Mouse (Mus musculus): ENCODE data around the gene Osbpl5.
"Not testable (repeated sequence)": the region's sequence is repeated elsewhere in the genome, so short reads cannot be mapped to it uniquely, and the experiment has no call there.

Osbpl5 gene

DNA sequence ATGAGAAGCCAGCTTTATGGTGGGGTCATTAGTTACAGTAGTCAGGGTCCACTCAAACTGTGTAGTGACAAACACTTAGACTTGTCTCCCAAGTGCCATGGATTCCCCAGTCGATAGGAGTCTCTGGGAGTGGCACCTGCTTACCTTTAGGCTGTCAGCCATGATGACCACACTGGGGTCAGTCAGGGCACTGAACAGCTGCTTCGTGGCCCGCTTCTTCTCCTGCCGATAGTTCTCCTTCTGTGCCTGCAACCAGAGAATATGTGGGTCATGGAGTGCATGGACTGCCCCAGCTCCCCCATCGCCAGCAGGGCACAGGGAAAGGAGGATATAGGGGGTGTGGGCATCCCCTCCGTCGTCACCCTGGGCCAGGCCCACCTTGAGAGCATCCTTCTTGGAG is 47.4 kb downstream of the Osbpl5 start:
- DNase-seq (ENCODE audit: low read depth, low spot score), result no peak

GRCm38 (mm10) chr7:143706697-143707438 is 49.9 kb downstream of the Osbpl5 start:
- DNase-seq (ENCODE audit: low read depth, low spot score), result peak; percentile 86

- peak; percentile 29 for DNase-seq (ENCODE audit: low read depth, low spot score)
Observed at GRCm38 (mm10) chr7:143696140-143696539, 60.6 kb downstream of the Osbpl5 start.

GRCm38 (mm10) chr7:143694550-143694949 is 62.2 kb downstream of the Osbpl5 start:
- DNase-seq (ENCODE audit: low read depth, low spot score), result no peak

DNA sequence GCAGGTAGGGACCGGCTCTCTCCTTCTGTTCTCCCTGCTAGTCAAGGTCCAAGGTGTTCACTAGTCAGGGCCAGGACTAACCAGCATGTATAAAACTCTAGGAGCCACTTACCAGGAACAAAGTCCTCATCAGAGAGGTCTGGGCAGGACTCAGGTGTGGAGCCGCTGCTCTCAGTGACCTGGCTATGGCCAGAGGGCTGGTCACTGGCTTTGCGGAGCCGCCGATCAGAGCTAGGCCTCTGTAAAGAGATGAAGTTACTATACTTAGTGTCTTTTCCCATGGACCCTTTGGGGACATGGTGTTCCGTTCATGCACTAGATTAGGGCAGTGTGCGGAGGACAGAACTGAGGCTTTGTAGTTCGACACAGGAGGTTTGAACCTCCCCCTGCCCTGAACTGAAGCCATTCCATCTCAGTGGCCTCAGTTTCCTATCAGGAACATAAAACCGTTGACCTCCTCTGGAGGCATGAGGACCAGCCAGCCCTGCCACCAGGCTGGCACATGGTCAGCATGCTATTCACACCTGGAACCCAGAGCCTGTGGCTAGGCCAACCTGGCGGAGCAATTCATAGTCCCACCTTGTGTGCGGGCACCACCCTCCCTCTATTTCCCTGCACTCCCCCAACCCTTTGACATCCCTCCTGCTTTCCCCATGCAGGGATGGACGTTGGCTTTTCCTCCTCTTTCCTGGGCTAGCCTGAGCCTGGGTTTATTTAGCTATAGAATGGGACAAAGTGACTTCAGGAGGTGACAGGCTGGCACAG is 63.9 kb downstream of the Osbpl5 start:
- DNase-seq (ENCODE audit: low read depth, low spot score), result no peak

- DNase-seq (ENCODE audit: low read depth, low spot score), result no peak
Observed at GRCm38 (mm10) chr7:143691909-143692308, 64.9 kb downstream of the Osbpl5 start.

DNA sequence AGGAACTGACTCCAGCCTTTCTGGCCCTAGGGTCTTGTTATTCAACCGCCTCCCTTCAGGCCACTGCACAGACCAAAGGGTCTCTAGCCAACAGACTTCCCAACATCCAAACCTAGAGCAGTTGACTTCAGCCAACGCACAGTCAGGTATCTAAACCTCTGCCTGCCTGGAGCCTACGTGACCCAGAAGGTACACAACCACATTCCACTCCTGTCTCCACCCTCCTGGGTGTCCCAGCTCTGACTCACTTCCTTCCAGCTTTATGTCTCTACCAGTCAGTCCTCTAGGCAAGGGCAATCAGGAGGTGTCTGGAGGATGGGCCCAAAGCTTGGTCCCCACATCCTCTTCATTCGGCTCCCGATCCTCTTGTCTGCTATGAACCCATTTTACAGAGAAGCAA is 65.6 kb downstream of the Osbpl5 start:
- no peak for DNase-seq (ENCODE audit: low read depth, low spot score)

DNA sequence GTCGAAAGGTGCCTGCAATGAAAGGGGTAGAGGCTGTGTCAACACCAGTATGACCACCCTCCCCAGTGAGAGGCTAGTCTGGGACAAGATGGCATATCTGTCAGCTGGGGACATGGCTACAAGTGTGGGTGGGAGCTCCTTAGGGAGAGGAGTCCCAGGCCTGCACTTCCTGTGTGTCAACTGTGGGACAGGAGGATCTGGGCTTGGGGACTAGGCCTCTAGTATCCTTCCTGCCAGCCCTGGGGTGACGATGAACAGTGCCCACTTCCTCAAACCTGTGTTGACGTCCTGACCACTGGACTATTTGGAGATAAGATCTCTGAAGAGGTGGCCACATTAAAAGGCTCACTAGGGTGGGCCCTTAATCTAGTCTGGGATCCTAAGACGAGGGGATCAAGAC is 66.8 kb downstream of the Osbpl5 start:
- DNase-seq (ENCODE audit: low read depth, low spot score), result no peak

- DNase-seq (ENCODE audit: low read depth, low spot score), result no peak
Observed at GRCm38 (mm10) chr7:143689481-143689880, 67.3 kb downstream of the Osbpl5 start.

DNA sequence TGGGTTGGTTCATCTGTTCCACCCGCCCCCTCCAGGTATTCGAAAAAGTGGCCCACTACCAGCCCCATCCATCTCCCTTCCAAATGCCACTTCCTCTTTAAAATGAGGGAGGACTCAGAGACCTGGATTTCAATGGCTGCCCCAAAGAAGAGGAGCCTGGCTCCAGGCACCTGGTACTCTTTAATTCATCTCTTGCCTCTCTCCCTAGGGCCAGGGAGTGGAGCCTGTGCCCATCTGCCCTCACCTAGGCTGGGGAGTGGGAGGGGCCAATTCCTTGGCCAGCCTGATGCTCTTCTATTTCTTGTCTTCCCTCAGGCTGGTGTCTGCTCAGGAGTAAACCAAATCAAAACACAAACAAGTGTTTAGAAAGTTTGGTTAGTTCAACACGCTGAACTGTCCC is 70.1 kb downstream of the Osbpl5 start:
- not testable (repeated sequence) for DNase-seq (ENCODE audit: low read depth, low spot score)

DNA sequence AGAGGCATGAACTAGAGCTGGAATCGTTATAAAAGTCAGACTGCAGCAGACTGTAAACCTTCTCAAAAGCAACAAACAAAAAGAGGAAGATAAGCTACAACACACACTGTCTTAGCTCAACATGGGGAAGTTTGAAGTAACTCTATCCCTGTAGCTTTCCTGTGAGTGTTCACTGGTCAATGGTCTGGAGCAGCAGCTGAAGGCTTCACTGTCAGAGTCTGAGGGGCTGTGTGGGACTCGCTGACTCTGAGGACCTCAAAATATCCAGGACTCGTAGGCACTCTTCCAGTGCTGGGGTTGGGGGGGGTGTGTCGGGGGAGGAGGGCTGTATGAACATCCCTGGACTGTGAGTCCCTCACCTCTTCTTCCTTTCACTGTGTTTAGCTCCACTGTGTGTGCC is 70.6 kb downstream of the Osbpl5 start:
- DNase-seq (ENCODE audit: low read depth, low spot score), result not testable (repeated sequence)

DNA sequence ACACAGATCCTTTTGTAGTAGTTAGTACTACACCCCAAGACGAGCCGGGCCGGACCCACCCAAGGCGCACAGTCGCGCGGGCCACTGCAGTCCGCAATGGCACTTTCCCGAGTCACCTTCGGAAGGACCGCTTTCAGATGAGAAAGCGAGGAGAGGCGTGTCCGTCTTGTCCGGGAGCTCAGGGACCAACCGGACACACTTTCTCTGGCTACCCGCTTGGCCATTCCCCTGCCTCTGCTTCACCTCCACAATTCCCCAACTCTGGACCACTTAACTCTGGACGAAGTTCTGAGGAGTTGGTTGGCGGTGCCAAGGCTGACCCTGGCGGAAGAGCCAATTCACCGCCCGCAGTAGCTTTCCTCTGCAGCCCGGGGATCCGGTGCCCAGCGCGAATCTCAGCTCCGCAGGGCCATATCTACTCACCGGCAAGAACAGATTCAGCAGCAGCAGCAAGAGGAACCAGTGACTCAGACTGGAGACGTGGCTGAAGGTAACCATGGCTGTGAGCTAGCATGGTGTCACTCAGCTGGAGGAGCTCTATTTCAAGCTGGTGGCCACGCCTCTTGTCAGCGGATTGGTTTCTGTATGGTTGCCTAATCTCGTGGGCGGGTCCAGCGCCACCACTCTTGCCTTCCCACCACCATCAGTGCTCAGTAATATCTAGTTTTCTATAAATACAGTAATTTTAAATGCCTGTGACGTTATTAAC is 71.3 kb downstream of the Osbpl5 start, which contains the start of gene Tnfrsf23:
Gene Tnfrsf23 (minus strand): TSS at position 514 of the 709 bp plus-strand sequence.
- peak; percentile 58 for DNase-seq (ENCODE audit: low read depth, low spot score)

GRCm38 (mm10) chr7:143684569-143684968 is 72.2 kb downstream of the Osbpl5 start:
- DNase-seq (ENCODE audit: low read depth, low spot score), result not testable (repeated sequence)

DNA sequence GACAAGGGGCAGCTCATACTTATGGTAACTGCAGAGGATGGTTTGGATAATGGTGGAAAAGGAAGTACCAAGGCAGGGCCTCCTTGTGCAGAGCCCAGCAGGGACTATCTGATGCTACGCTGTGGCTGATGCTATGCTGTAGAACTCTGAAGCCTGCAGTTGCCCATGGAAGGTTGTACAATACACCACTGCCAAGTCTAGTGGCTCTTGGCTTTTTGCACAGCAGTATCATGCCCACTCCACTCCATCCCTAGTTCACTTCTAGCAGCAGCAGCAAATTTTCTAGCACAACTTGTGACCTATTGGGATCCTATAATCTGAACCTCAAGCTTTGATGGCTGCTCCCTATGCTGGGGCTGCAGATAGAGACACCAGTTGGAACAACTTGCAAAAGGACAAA is 75.2 kb downstream of the Osbpl5 start:
- DNase-seq (ENCODE audit: low read depth, low spot score), result no peak

DNA sequence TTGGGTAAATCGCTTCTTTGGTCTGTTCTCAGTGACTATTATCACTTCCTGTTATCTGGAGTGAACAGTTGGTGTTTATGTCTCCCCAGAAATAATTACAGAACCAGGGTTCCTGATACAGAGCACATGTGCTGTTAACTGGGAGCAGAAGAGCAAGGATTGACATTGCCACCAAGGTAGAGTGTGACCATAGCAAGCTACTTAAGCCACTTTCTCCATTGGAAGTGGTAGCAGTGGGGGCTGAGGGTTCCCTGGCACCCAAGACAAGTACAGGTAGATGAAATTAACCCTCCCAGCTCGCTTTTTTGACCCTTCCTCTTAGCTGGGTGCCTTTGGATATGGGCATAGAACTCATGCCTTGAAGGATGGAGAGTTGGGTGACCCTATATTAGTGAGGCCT is 75.9 kb downstream of the Osbpl5 start:
- not testable (repeated sequence) for DNase-seq (ENCODE audit: low read depth, low spot score)

DNA sequence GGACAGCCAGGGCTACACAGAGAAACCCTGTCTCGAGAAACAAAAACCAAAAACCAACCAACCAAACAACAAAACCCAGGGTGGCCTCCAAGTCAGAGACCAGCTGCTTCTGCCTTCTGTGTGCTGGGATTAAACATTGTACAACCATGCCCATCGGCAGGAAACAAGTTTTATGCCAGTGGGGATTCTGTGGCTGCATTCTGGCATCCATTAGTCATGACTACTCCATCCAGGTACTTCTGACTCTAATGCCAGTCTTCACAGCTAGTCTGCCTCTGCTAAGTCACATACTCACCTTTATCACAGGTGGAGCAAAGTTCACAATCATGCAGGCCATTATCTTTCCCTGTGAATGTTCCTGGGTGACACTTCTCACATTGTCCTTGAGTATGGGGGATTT is 77.1 kb downstream of the Osbpl5 start:
- DNase-seq (ENCODE audit: low read depth, low spot score), result not testable (repeated sequence)

GRCm38 (mm10) chr7:143666427-143667311 is 90.1 kb downstream of the Osbpl5 start:
- DNase-seq (ENCODE audit: low read depth, low spot score), result no peak

DNA sequence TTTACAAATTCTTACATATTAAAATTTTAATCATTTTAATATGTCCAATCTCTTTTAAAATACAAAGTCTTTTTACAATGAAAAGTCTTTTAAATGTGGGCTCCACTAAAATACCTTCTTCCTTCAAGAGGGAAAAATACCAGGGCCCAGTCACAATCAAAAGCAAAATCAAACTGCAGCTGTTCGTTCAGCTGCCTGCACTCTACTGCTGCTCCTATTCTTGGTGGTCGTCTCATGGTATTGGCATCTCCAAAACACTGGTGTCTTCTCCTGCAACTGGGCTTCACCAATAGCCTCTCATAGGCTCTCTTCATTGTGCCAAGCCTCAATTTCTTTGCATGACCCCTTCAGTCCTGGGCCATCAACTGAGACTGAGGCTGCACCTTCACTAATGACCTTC is 93.3 kb downstream of the Osbpl5 start:
- DNase-seq (ENCODE audit: low read depth, low spot score), result no peak

DNA sequence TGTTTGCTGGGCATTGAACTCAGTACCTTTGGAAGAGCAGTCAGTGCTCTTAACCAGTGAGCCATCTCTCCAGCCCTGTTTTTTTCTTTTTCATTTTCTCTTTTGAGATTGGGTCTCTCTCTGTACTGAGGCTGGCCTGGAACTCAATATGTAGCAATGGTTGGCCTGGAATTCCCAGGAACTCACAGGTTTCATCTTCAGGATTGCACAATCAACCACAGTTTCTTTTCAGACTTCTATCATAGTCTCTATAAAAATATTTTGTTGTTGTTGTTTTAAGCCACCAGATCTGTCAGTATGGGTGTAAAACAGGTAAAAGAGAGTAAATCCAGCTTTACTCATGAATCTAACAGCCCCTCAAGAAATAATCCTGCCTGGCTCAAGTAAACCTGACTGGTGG is 96.0 kb downstream of the Osbpl5 start:
- DNase-seq (ENCODE audit: low read depth, low spot score), result no peak

GRCm38 (mm10) chr7:143649769-143650346 is 106.9 kb downstream of the Osbpl5 start:
- DNase-seq (ENCODE audit: low read depth, low spot score), result not testable (repeated sequence)
